Mouse (Mus musculus) heart, embryonic 15.5 days (tissue): ENCODE measurements around the gene Kpna7. TPM values are rescaled to one million over a fixed set of nuclear protein-coding genes. Genes with fewer than 3 reads are reported as not detected.

Experiments
- ATAC-seq: fragments of 200-750 bp; cut with Nextera tagmentation; replicated peaks from 2 replicates; pipeline ENCODE4 v1.8.0; 2017; ENCODE audit warnings: low read depth, moderate TSS enrichment; ENCODE audit not compliant: insufficient number of reproducible peaks, insufficient read depth, low FRiP score
- H3K27ac ChIP-seq: fragments of 300-500 bp; sonication (generic); 2 replicates; pipeline ENCODE4 v1.5.1; 2015; ENCODE audit warnings: mild to moderate bottlenecking, inconsistent platforms
- H3K27me3 ChIP-seq: fragments of 300-500 bp; sonication (generic); 2 replicates; pipeline ENCODE4 v1.6.1; 2015; ENCODE audit warnings: inconsistent platforms
- H3K36me3 ChIP-seq: fragments of 300-500 bp; sonication (generic); 2 replicates; pipeline ENCODE4 v1.6.1; 2015; ENCODE audit warnings: mild to moderate bottlenecking, inconsistent platforms
- H3K4me1 ChIP-seq: fragments of 300-500 bp; sonication (generic); replicated peaks from 2 replicates; pipeline ENCODE4 v1.6.1; 2015; ENCODE audit warnings: inconsistent platforms
- H3K4me2 ChIP-seq: fragments of 300-500 bp; sonication (generic); 2 replicates; pipeline ENCODE4 v1.6.1; 2015; ENCODE audit warnings: inconsistent platforms, mild to moderate bottlenecking, moderate library complexity
- H3K4me3 ChIP-seq: fragments of 300-500 bp; sonication (generic); 2 replicates; pipeline ENCODE4 v1.5.1; 2015; ENCODE audit warnings: mild to moderate bottlenecking, inconsistent platforms
- H3K9ac ChIP-seq: fragments of 300-500 bp; sonication (generic); 2 replicates; pipeline ENCODE4 v1.6.1; 2015; ENCODE audit warnings: mild to moderate bottlenecking, inconsistent platforms
- H3K9me3 ChIP-seq: fragments of 300-500 bp; sonication (generic); replicated peaks from 2 replicates; pipeline ENCODE4 v1.6.1; 2016; ENCODE audit warnings: inconsistent platforms
- WGBS: fragments of 180-500 bp; shearing (Covaris S2); methylation state at CpG from one replicate; pipeline ENCODE4 v1.1.7; 2015; ENCODE audit warnings: mixed read lengths; 5-methylcytosine and 5-hydroxymethylcytosine counted together
- polyA plus RNA-seq: library from polyadenylated mRNA; unstranded; fragments of >200 nt; fragmentation: Nextera tagmentation; extraction: Ambion mirVana; gene quantifications from 2 replicates; pipeline ENCODE4 v1.2.1, GENCODE M21; 2015

Gene Kpna7
- polyA plus RNA-seq, 1 experiment from 2014 or later, result not detected

DNA sequence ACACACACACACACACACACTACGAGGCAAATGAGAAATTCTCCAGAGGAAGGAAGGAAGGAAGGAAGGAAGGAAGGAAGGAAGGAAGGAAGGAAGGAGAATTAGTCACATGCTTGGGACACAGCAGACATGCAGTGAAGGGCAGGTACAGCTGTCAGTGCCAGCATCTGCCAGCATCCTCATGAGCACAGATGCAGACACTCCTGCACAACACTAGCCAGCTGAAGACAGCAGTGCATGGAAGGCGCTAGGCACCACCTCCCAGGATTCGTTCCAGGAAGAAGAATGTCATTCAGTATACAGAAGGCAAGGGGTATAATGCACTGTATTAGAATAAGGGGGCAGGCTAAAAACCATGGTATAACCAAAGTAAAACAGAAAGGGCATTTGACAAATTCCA lies 142.9 kb downstream of the Kpna7 start:
- 45% methylated on average over 3 of the region's 3 CpGs for WGBS

DNA sequence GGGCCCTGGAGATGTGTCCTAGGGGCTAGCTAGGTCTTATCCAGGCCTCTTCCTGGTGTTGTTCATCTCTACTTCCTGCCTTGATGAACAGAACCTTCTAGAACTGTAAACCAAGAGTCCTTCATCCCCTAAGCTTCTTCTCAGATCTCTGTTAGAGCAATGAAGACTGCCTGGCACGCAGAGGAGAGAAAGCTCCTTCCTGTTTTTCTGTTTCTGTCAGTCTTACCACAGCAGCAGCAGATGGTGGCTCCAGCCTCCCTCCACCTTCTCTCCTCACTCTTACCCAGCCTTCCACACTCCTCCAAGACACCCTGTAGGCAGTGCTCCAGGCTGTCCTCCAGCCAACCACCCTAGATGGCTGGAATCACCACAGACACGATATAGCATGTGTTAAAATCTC lies 146.5 kb downstream of the Kpna7 start:
- Histone ChIP-seq H3K4me3 (no peak overlapping the region), H3K4me1 (peaks cover 37% of the 10 kb centered on the region), H3K9me3 (no peaks in the 10 kb centered on the region), H3K27ac (no peak overlapping the region), H3K36me3 (no peaks in the 10 kb centered on the region), H3K27me3 (no peaks in the 10 kb centered on the region), H3K9ac (no peak overlapping the region), H3K4me2 (no peak overlapping the region)
- no peak for ATAC-seq
- WGBS, result 74% methylated on average over 2 of the region's 2 CpGs

More for the DNA sequence above, 142.9 kb downstream of the Kpna7 start:
- no peak overlapping the region for H3K4me3 ChIP-seq
- no peak for ATAC-seq
- peaks cover 28% of the 10 kb centered on the region for H3K4me1 ChIP-seq
- H3K4me2 ChIP-seq, result no peak overlapping the region
- no peaks in the 10 kb centered on the region for H3K27me3 ChIP-seq
- no peak overlapping the region for H3K9ac ChIP-seq
- H3K9me3 ChIP-seq, result no peaks in the 10 kb centered on the region
- no peak overlapping the region for H3K27ac ChIP-seq
- no peaks in the 10 kb centered on the region for H3K36me3 ChIP-seq

Other genes with a start within 250 kb of the Kpna7 start
- 11.3 and 13.8 TPM in 2 replicates for gene Smurf1, start 118.2 kb downstream of the Kpna7 start, polyA plus RNA-seq
- gene Gm4871, start 51.3 kb downstream of the Kpna7 start, polyA plus RNA-seq, result not detected in 2 replicates
- not detected in 2 replicates for gene 1700018F24Rik, start 41.0 kb downstream of the Kpna7 start, polyA plus RNA-seq
- gene Arpc1a, start 200 bp downstream of the Kpna7 start, polyA plus RNA-seq, result 86.8 and 96.4 TPM in 2 replicates
- 214 and 308 TPM in 2 replicates for gene Arpc1b, start 30.2 kb upstream of the Kpna7 start, polyA plus RNA-seq
- gene Pdap1, start 56.2 kb upstream of the Kpna7 start, polyA plus RNA-seq, result 52.1 and 65.4 TPM in 2 replicates
- 113 and 116 TPM in 2 replicates for gene Bud31, start 56.3 kb upstream of the Kpna7 start, polyA plus RNA-seq
- 11.9 and 15.8 TPM in 2 replicates for gene Ptcd1, start 83.1 kb upstream of the Kpna7 start, polyA plus RNA-seq
- gene Cpsf4, start 83.2 kb upstream of the Kpna7 start, polyA plus RNA-seq, result 20.9 and 28.2 TPM in 2 replicates
- 1,147 and 1,514 TPM in 2 replicates for gene Atp5j2, start 108.0 kb upstream of the Kpna7 start, polyA plus RNA-seq
- gene Zkscan14, start 117.8 kb upstream of the Kpna7 start, polyA plus RNA-seq, result 6.0 and 7.4 TPM in 2 replicates
- 8.4 and 10.3 TPM in 2 replicates for gene Zkscan5, start 120.5 kb upstream of the Kpna7 start, polyA plus RNA-seq
- gene Zfp655, start 147.7 kb upstream of the Kpna7 start, polyA plus RNA-seq, result 27.4 and 29.6 TPM in 2 replicates
- gene Zscan25, start 196.5 kb upstream of the Kpna7 start, polyA plus RNA-seq, result 0.40 and 0.62 TPM in 2 replicates